Mouse (Mus musculus) intestine, postnatal 0 days (tissue): ENCODE measurements around the gene Olfr66. TPM values are rescaled to one million over a fixed set of nuclear protein-coding genes. Genes with fewer than 3 reads are reported as not detected.

Source experiments
- ATAC-seq: fragments of 200-750 bp; cut with Nextera tagmentation; 2 replicates; pipeline ENCODE4 v1.8.0; 2017; ENCODE audit warnings: mild to moderate bottlenecking, moderate TSS enrichment, moderate library complexity
- H3K27ac ChIP-seq: fragments of 300-500 bp; sonication (generic); 2 replicates; pipeline ENCODE4 v1.5.1; 2014; ENCODE audit warnings: mild to moderate bottlenecking, low read depth, low read length, moderate library complexity
- H3K27me3 ChIP-seq: fragments of 300-500 bp; sonication (generic); replicated peaks from 2 replicates; pipeline ENCODE4 v1.6.1; 2014; ENCODE audit warnings: low read length, mixed read lengths; ENCODE audit not compliant: control insufficient read depth, insufficient read depth
- H3K36me3 ChIP-seq: fragments of 300-500 bp; sonication (generic); 2 replicates; pipeline ENCODE4 v1.6.1; 2014; ENCODE audit warnings: mild to moderate bottlenecking, moderate library complexity; ENCODE audit not compliant: control insufficient read depth, insufficient read depth
- H3K4me1 ChIP-seq: fragments of 300-500 bp; sonication (generic); replicated peaks from 2 replicates; pipeline ENCODE4 v1.6.1; 2014; ENCODE audit warnings: antibody characterized with exemption, low read length, mixed read lengths; ENCODE audit not compliant: control insufficient read depth, insufficient read depth
- H3K4me2 ChIP-seq: fragments of 300-500 bp; sonication (generic); replicated peaks from 2 replicates; pipeline ENCODE4 v1.6.1; 2014; ENCODE audit warnings: low read depth, mild to moderate bottlenecking, moderate library complexity
- H3K4me3 ChIP-seq: fragments of 300-500 bp; sonication (generic); 2 replicates; pipeline ENCODE4 v1.5.1; 2014; ENCODE audit warnings: low read depth, low read length
- H3K9ac ChIP-seq: fragments of 300-500 bp; sonication (generic); 2 replicates; pipeline ENCODE4 v1.6.1; 2014; ENCODE audit warnings: mild to moderate bottlenecking, low read depth, low read length
- H3K9me3 ChIP-seq: fragments of 300-500 bp; sonication (generic); 2 replicates; pipeline ENCODE4 v1.6.1; 2016; ENCODE audit warnings: mixed run types; ENCODE audit not compliant: control insufficient read depth
- CTCF ChIP-seq: sonication (generic); IDR thresholded peaks from 2 replicates; pipeline ENCODE4 v1.5.1; 2016; ENCODE audit warnings: low read depth, mild to moderate bottlenecking, control low read depth, antibody characterized with exemption, moderate library complexity
- WGBS: fragments of 180-500 bp; shearing (Covaris S2); extraction: QIAGEN DNeasy Blood & Tissue Kit; methylation state at CpG from one replicate; pipeline ENCODE4 v1.1.7; 2014; 5-methylcytosine and 5-hydroxymethylcytosine counted together
- polyA plus RNA-seq: library from polyadenylated mRNA; unstranded; fragments of >200 nt; fragmentation: Nextera tagmentation; extraction: Ambion mirVana; gene quantifications from 2 replicates; pipeline ENCODE4 v1.2.1, GENCODE M21; 2015

Olfr66 gene
- polyA plus RNA-seq, 1 experiment from 2014 or later, result not detected

DNA sequence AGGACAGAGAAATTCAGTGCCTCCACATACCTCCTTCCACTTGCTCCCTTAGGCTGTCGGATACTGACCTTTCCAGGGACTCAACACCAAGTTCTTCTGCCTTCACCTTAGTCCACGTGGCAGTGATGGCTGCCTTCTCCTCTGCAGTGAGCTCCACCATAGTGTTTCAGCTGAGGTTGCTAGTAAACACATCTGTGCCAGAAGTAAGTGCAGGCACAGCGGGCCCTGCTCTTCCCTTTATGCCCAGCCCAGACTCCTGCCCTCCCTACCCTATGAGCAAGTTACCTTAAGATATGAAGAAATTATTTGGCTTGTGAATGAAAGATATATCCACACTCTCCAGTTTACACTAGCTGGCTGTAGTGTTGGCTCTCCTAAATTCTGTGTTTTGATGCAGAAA, 45.8 kb downstream of the Olfr66 start, which contains the start of gene Hbb-bh2:
Gene Hbb-bh2, minus strand, starts transcription at position 253 of the 400 bp plus-strand sequence.
- Histone ChIP-seq H3K27me3 (no peaks in the 10 kb centered on the region), H3K9ac (no peak within 1 kb of the TSS), H3K4me3 (no peak within 1 kb of the TSS), H3K4me2 (no peak within 1 kb of the TSS), H3K4me1 (no peaks in the 10 kb centered on the region), H3K9me3 (no peaks in the 10 kb centered on the region), H3K27ac (no peak within 1 kb of the TSS), H3K36me3 (no peaks in the 10 kb centered on the region)
- 70% methylated on average over 3 of the region's 3 CpGs for WGBS
- no peak for ATAC-seq
- TF ChIP-seq CTCF, result no peak

Other genes with a start within 250 kb of the Olfr66 start
- gene Olfr622, start 243.6 kb downstream of the Olfr66 start, polyA plus RNA-seq, result not detected in 2 replicates
- gene Olfr623, start 222.6 kb downstream of the Olfr66 start, polyA plus RNA-seq, result not detected in 2 replicates
- 0.09 TPM in 2 replicates for gene Olfr624, start 215.1 kb downstream of the Olfr66 start, polyA plus RNA-seq
- gene Olfr625-ps1, start 203.5 kb downstream of the Olfr66 start, polyA plus RNA-seq, result not detected in 2 replicates
- not detected in 2 replicates for gene Olfr243, start 171.6 kb downstream of the Olfr66 start, polyA plus RNA-seq
- gene Olfr628, start 155.9 kb downstream of the Olfr66 start, polyA plus RNA-seq, result not detected in 2 replicates
- gene Olfr629, start 141.3 kb downstream of the Olfr66 start, polyA plus RNA-seq, result not detected in 2 replicates
- gene Olfr630, start 128.9 kb downstream of the Olfr66 start, polyA plus RNA-seq, result not detected in 2 replicates
- not detected in 2 replicates for gene Olfr69, start 114.7 kb downstream of the Olfr66 start, polyA plus RNA-seq
- not detected in 2 replicates for gene Olfr68, start 106.6 kb downstream of the Olfr66 start, polyA plus RNA-seq
- gene Olfr67, start 94.4 kb downstream of the Olfr66 start, polyA plus RNA-seq, result not detected in 2 replicates
- gene Hbb-bt, start 72.3 kb downstream of the Olfr66 start, polyA plus RNA-seq, result 164 and 228 TPM in 2 replicates
- 726 and 1,073 TPM in 2 replicates for gene Hbb-bs, start 58.2 kb downstream of the Olfr66 start, polyA plus RNA-seq
- gene Hbb-bh2, start 45.7 kb downstream of the Olfr66 start, polyA plus RNA-seq, result not detected in 2 replicates
- gene Hbb-bh1, start 43.1 kb downstream of the Olfr66 start, polyA plus RNA-seq, result not detected in 2 replicates
- gene Hbb-y, start 33.0 kb downstream of the Olfr66 start, polyA plus RNA-seq, result 0.52 TPM in 1 of 2 replicates, not detected in the other
- gene Olfr64, start 8.2 kb upstream of the Olfr66 start, polyA plus RNA-seq, result not detected in 2 replicates
- not detected in 2 replicates for gene Olfr65, start 17.2 kb upstream of the Olfr66 start, polyA plus RNA-seq
- gene Olfr631, start 42.6 kb upstream of the Olfr66 start, polyA plus RNA-seq, result not detected in 2 replicates
- not detected in 2 replicates for gene Olfr632, start 48.1 kb upstream of the Olfr66 start, polyA plus RNA-seq
- gene Olfr633, start 58.2 kb upstream of the Olfr66 start, polyA plus RNA-seq, result not detected in 2 replicates
- not detected in 2 replicates for gene Olfr635, start 84.9 kb upstream of the Olfr66 start, polyA plus RNA-seq
- gene Olfr638, start 112.5 kb upstream of the Olfr66 start, polyA plus RNA-seq, result not detected in 2 replicates
- gene Olfr639, start 131.1 kb upstream of the Olfr66 start, polyA plus RNA-seq, result not detected in 2 replicates
- not detected in 2 replicates for gene Olfr640, start 139.3 kb upstream of the Olfr66 start, polyA plus RNA-seq
- not detected in 2 replicates for gene Olfr641, start 149.2 kb upstream of the Olfr66 start, polyA plus RNA-seq
- gene Olfr642, start 166.4 kb upstream of the Olfr66 start, polyA plus RNA-seq, result not detected in 2 replicates
- gene 4930516K23Rik, start 175.2 kb upstream of the Olfr66 start, polyA plus RNA-seq, result not detected in 2 replicates
- gene Olfr644, start 185.6 kb upstream of the Olfr66 start, polyA plus RNA-seq, result not detected in 2 replicates
- not detected in 2 replicates for gene Olfr645, start 199.2 kb upstream of the Olfr66 start, polyA plus RNA-seq
- gene Olfr646, start 218.6 kb upstream of the Olfr66 start, polyA plus RNA-seq, result not detected in 2 replicates
- gene Ubqln5, start 243.6 kb upstream of the Olfr66 start, polyA plus RNA-seq, result not detected in 2 replicates